Mouse (Mus musculus) MEL (cell line): Measurements from ENCODE around the gene Fam227b. TPM values are rescaled to one million over a fixed set of nuclear protein-coding genes. Genes with fewer than 3 reads are reported as not detected.

Source experiments
- DNase-seq: peaks from one replicate; pipeline ENCODE4 v3.0.0; 2011; ENCODE audit warnings: low read depth, low spot score
- H3K27ac ChIP-seq: 2 replicates; pipeline ENCODE4 v1.5.1; 2012; ENCODE audit warnings: low read depth, mild to moderate bottlenecking, control low read depth, low read length, moderate library complexity; ENCODE audit not compliant: control insufficient read depth
- H3K27me3 ChIP-seq, 2 experiments: fragments of 150-350 bp in 1 of 2; sonication (generic) in 1 of 2; 2 replicates each; pipeline ENCODE4 v1.6.1; 2012; ENCODE audit warnings: low read length in 2 of 2, mild to moderate bottlenecking in 2 of 2, improper control_type of control experiment in 1 of 2, moderate library complexity in 1 of 2; ENCODE audit not compliant: insufficient read depth in 2 of 2, control insufficient read depth in 1 of 2
- H3K36me3 ChIP-seq, 2 experiments: 2 replicates each; pipeline ENCODE4 v1.6.1; 2012 to 2014; ENCODE audit warnings: low read length in 2 of 2, improper control_type of control experiment in 1 of 2, inconsistent platforms in 1 of 2, mild to moderate bottlenecking in 1 of 2; ENCODE audit not compliant: insufficient read depth in 2 of 2, control insufficient read depth in 1 of 2
- H3K4me1 ChIP-seq, 2 experiments: fragments of 150-350 bp in 1 of 2; sonication (generic) in 1 of 2; 2 replicates each; pipeline ENCODE4 v1.6.1; 2012; ENCODE audit warnings: low read length in 2 of 2, improper control_type of control experiment in 1 of 2, mild to moderate bottlenecking in 1 of 2; ENCODE audit not compliant: insufficient read depth in 2 of 2, control insufficient read depth in 1 of 2
- H3K4me3 ChIP-seq, 2 experiments: fragments of 150-350 bp in 1 of 2; sonication (generic) in 1 of 2; 2 replicates each; pipeline ENCODE4 v1.5.1; 2012; ENCODE audit warnings: low read depth in 2 of 2, low read length in 2 of 2, mild to moderate bottlenecking in 2 of 2, moderate library complexity in 2 of 2, control low read depth in 1 of 2, improper control_type of control experiment in 1 of 2; ENCODE audit not compliant: control insufficient read depth in 1 of 2, insufficient read depth in 1 of 2
- H3K79me2 ChIP-seq: 2 replicates; pipeline ENCODE4 v1.6.1; 2012; ENCODE audit warnings: mild to moderate bottlenecking, low read length, moderate library complexity; ENCODE audit not compliant: control insufficient read depth, poor library complexity, insufficient read depth
- H3K9ac ChIP-seq: 2 replicates; pipeline ENCODE4 v1.6.1; 2012; ENCODE audit warnings: low read depth, mild to moderate bottlenecking, control low read depth, low read length, moderate library complexity; ENCODE audit not compliant: control insufficient read depth, poor library complexity, severe bottlenecking
- H3K9me3 ChIP-seq: fragments of 150-350 bp; sonication (generic); replicated peaks from 2 replicates; pipeline ENCODE4 v1.6.1; 2012; ENCODE audit warnings: mild to moderate bottlenecking, low read length, improper control_type of control experiment, moderate library complexity; ENCODE audit not compliant: insufficient read depth
- CHD1 ChIP-seq: IDR thresholded peaks from 2 replicates; pipeline ENCODE4 v1.6.1; 2012; ENCODE audit warnings: low read depth, mild to moderate bottlenecking, inconsistent platforms, low read length, improper control_type of control experiment
- CTCF ChIP-seq, 3 experiments: IDR thresholded peaks in 2 of 3; conservative IDR thresholded peaks in 1 of 3; 2 replicates each; pipeline ENCODE4 v1.5.1; 2011 to 2012; ENCODE audit warnings: low read length in 3 of 3, low read depth in 2 of 3, mild to moderate bottlenecking in 2 of 3, improper control_type of control experiment in 1 of 3, inconsistent platforms in 1 of 3, mixed read lengths in 1 of 3, moderate library complexity in 1 of 3; ENCODE audit not compliant: control insufficient read depth in 1 of 3, insufficient read depth in 1 of 3, poor library complexity in 1 of 3, severe bottlenecking in 1 of 3
- ELF1 ChIP-seq: IDR thresholded peaks from 2 replicates; pipeline ENCODE4 v1.6.1; 2014; ENCODE audit warnings: low read depth, mild to moderate bottlenecking, inconsistent platforms, low read length, improper control_type of control experiment, moderate library complexity
- GABPA ChIP-seq: IDR thresholded peaks from 2 replicates; pipeline ENCODE4 v1.6.1; 2012; ENCODE audit warnings: low read depth, mild to moderate bottlenecking, inconsistent platforms, low read length, improper control_type of control experiment, moderate library complexity
- GATA1 ChIP-seq: IDR thresholded peaks from 2 replicates; pipeline ENCODE4 v1.6.1; 2011; ENCODE audit warnings: low read depth, low read length, improper control_type of control experiment
- HCFC1 ChIP-seq: IDR thresholded peaks from 2 replicates; pipeline ENCODE4 v1.6.1; 2012; ENCODE audit warnings: low read depth, mild to moderate bottlenecking, inconsistent platforms, low read length, improper control_type of control experiment, moderate library complexity
- JUND ChIP-seq: IDR thresholded peaks from 2 replicates; pipeline ENCODE4 v1.6.1; 2011; ENCODE audit warnings: low read depth, mild to moderate bottlenecking, improper control_type of control experiment, low read length
- KAT2A ChIP-seq: conservative IDR thresholded peaks from 2 replicates; pipeline ENCODE4 v1.6.1; 2012; ENCODE audit warnings: low read depth, low read length, improper control_type of control experiment, inconsistent platforms
- MAX ChIP-seq: IDR thresholded peaks from 2 replicates; pipeline ENCODE4 v1.6.1; 2011; ENCODE audit warnings: low read length, improper control_type of control experiment
- MXI1 ChIP-seq: IDR thresholded peaks from 2 replicates; pipeline ENCODE4 v1.6.1; 2011; ENCODE audit warnings: mild to moderate bottlenecking, low read depth, low read length, improper control_type of control experiment
- NELFE ChIP-seq: IDR thresholded peaks from 2 replicates; pipeline ENCODE4 v1.6.1; 2011; ENCODE audit warnings: low read depth, low read length, improper control_type of control experiment
- POLR2AphosphoS2 ChIP-seq: IDR thresholded peaks from 2 replicates; pipeline ENCODE4 v1.6.1; 2011; ENCODE audit warnings: low read length, improper control_type of control experiment
- RAD21 ChIP-seq: IDR thresholded peaks from 2 replicates; pipeline ENCODE4 v1.6.1; 2011; ENCODE audit warnings: mild to moderate bottlenecking, low read depth, low read length, improper control_type of control experiment
- RCOR1 ChIP-seq: IDR thresholded peaks from 2 replicates; pipeline ENCODE4 v1.6.1; 2012; ENCODE audit warnings: low read depth, mild to moderate bottlenecking, inconsistent platforms, low read length, improper control_type of control experiment
- SMC3 ChIP-seq: IDR thresholded peaks from 2 replicates; pipeline ENCODE4 v1.6.1; 2011; ENCODE audit warnings: low read depth, low read length, improper control_type of control experiment
- TAL1 ChIP-seq: IDR thresholded peaks from 2 replicates; pipeline ENCODE4 v1.6.1; 2012; ENCODE audit warnings: mild to moderate bottlenecking, inconsistent platforms, low read length, moderate library complexity, mixed read lengths
- TCF12 ChIP-seq: IDR thresholded peaks from 2 replicates; pipeline ENCODE4 v1.6.1; 2014; ENCODE audit warnings: low read depth, mild to moderate bottlenecking, inconsistent platforms, low read length, improper control_type of control experiment, moderate library complexity
- UBTF ChIP-seq: IDR thresholded peaks from 2 replicates; pipeline ENCODE4 v1.6.1; 2012; ENCODE audit warnings: low read depth, mild to moderate bottlenecking, inconsistent platforms, low read length, improper control_type of control experiment, moderate library complexity, borderline replicate concordance; ENCODE audit not compliant: insufficient read depth
- ZC3H11A ChIP-seq: IDR thresholded peaks from 2 replicates; pipeline ENCODE4 v1.6.1; 2012; ENCODE audit warnings: low read depth, mild to moderate bottlenecking, inconsistent platforms, low read length, improper control_type of control experiment
- ZMIZ1 ChIP-seq: IDR thresholded peaks from 2 replicates; pipeline ENCODE4 v1.6.1; 2012; ENCODE audit warnings: low read depth, mild to moderate bottlenecking, inconsistent platforms, low read length, improper control_type of control experiment, moderate library complexity
- ZNF384 ChIP-seq: IDR thresholded peaks from 2 replicates; pipeline ENCODE4 v1.6.1; 2012; ENCODE audit warnings: low read depth, mild to moderate bottlenecking, inconsistent platforms, low read length, improper control_type of control experiment
- polyA plus RNA-seq, 2 experiments: library from polyadenylated mRNA; stranded (reverse) in 1 of 2; unstranded in 1 of 2; fragments of >175 nt in 1 of 2; fragments of >200 nt in 1 of 2; gene quantifications; 2 replicates each; pipeline versions ENCODE4 v1.2.1 to v1.2.4; 2012; ENCODE audit warnings: low replicate concordance in 2 of 2, low read depth in 1 of 2; ENCODE audit not compliant: insufficient read length in 2 of 2, insufficient read depth in 1 of 2, missing spikeins in 1 of 2
- total RNA-seq: library from RNA; depleted of rRNA; stranded (reverse); fragments of 300-350 nt; gene quantifications from 2 replicates; pipeline ENCODE4 v1.2.3, GENCODE M21; 2012

The Fam227b gene
- total and polyA plus RNA-seq, 3 experiments, result not detected

GRCm38 (mm10) chr2:126006742-126007141 lies 145.1 kb downstream of the Fam227b start:
- Histone ChIP-seq H3K27me3 (peaks cover 0 to 3% of the 10 kb centered on the region in 2 experiments; a peak in 3 of 4 replicates), H3K27ac (no peak overlapping the region), H3K9me3 (no peaks in the 10 kb centered on the region), H3K9ac (no peak overlapping the region), H3K4me3 (no peak overlapping the region), H3K4me1 (no peaks in the 10 kb centered on the region), H3K79me2 (no peaks in the 10 kb centered on the region), H3K36me3 (no peaks in the 10 kb centered on the region)
- peak; percentile 20 for DNase-seq
- TF ChIP-seq JUND, result no peak
- no peak for TF ChIP-seq RAD21
- TF ChIP-seq POLR2AphosphoS2, result no peak
- TF ChIP-seq GATA1, result no peak
- TF ChIP-seq CHD1, result no peak
- no peak for TF ChIP-seq KAT2A
- TF ChIP-seq ELF1, result no peak
- TF ChIP-seq TCF12, result no peak
- TF ChIP-seq UBTF, result no peak
- TF ChIP-seq ZNF384, result no peak
- TF ChIP-seq MAX, result no peak
- TF ChIP-seq HCFC1, result no peak
- no peak for TF ChIP-seq GABPA
- no peak for TF ChIP-seq MXI1
- no peak for TF ChIP-seq CTCF (IDR thresholded peaks at IDR 0.05 in 2 of 3, conservative IDR thresholded peaks at IDR 0.05 in 1 of 3; ENCODE audit: control insufficient read depth in 1 of 3, insufficient read depth in 1 of 3, low read depth in 2 of 3, low read length in 3 of 3, poor library complexity in 1 of 3, severe bottlenecking in 1 of 3)
- TF ChIP-seq TAL1, result no peak

- Histone ChIP-seq H3K4me1 (no peaks in the 10 kb centered on the region), H3K27ac (no peak overlapping the region), H3K9ac (no peak overlapping the region), H3K27me3 (peaks cover 0 to 3% of the 10 kb centered on the region in 2 experiments; a peak in 3 of 4 replicates), H3K79me2 (no peaks in the 10 kb centered on the region), H3K4me3 (no peak overlapping the region), H3K36me3 (no peaks in the 10 kb centered on the region), H3K9me3 (no peaks in the 10 kb centered on the region)
- DNase-seq, result peak; percentile 61
- TF ChIP-seq ZC3H11A (peak; percentile 55), SMC3 (peak; percentile 89), ZMIZ1 (no peak), TAL1 (no peak), RCOR1 (no peak), RAD21 (peak; percentile 51), POLR2AphosphoS2 (no peak), CTCF (IDR thresholded peaks at IDR 0.05 in 2 of 3, conservative IDR thresholded peaks at IDR 0.05 in 1 of 3; ENCODE audit: control insufficient read depth in 1 of 3, insufficient read depth in 1 of 3, low read depth in 2 of 3, low read length in 3 of 3, poor library complexity in 1 of 3, severe bottlenecking in 1 of 3) (peak; percentile 17 to 67 (median 63); a peak in 5 of 6 replicates), NELFE (no peak)
- TF ChIP-seq, all 39 proteins: peak for 4
These were observed 145.7 kb downstream of the Fam227b start for GRCm38 (mm10) chr2:126006088-126006487.
